Mouse (Mus musculus): ENCODE data around the gene Taf15. TPM values are rescaled to one million over a fixed set of nuclear protein-coding genes. Genes with fewer than 3 reads are reported as not detected.
A peak's percentile ranks its signal among the peaks of the same experiment; 100 is the strongest.

The Taf15 gene
- 12.4 and 12.7 TPM in 2 replicates for polyA plus RNA-seq (2016; fragmentation: Nextera tagmentation; extraction: Ambion mirVana)

GRCm38 (mm10) chr11:83472324-83473234 is at the start of gene Taf15:
Gene Taf15 (plus strand): TSS chr11:83473086.
- Histone ChIP-seq H3K9me3 (no peaks in the 10 kb centered on the region), H3K27ac (replicated peaks) (peak within 1 kb of the TSS; percentile 99), H3K36me3 (replicated peaks) (peaks cover 19% of the 10 kb centered on the region), H3K4me3 (peak within 1 kb of the TSS; percentile 94), H3K27me3 (replicated peaks; ENCODE audit: low read depth, poor library complexity, severe bottlenecking) (peaks cover 19% of the 10 kb centered on the region), H3K4me1 (peaks cover 22% of the 10 kb centered on the region)
- WGBS, result under 1% methylated on average over 66 of the region's 66 CpGs
- peak; percentile 98 for DNase-seq (ENCODE audit: low spot score)

GRCm38 (mm10) chr11:83424681-83425080 is 48.2 kb upstream of the Taf15 start:
- H3K27me3 ChIP-seq (replicated peaks; ENCODE audit: low read depth, poor library complexity, severe bottlenecking), result peaks cover 70% of the 10 kb centered on the region
- 7% methylated on average over 8 of the region's 8 CpGs for WGBS

GRCm38 (mm10) chr11:83426964-83427363 is 45.9 kb upstream of the Taf15 start:
- H3K36me3 ChIP-seq (replicated peaks), result no peaks in the 10 kb centered on the region
- peaks cover 54% of the 10 kb centered on the region for H3K27me3 ChIP-seq (replicated peaks; ENCODE audit: low read depth, poor library complexity, severe bottlenecking)
- H3K4me3 ChIP-seq, result no peak overlapping the region; the same call in 1 of the 2 replicates
- H3K27ac ChIP-seq (replicated peaks), result no peak overlapping the region
- no peak for DNase-seq (ENCODE audit: low spot score)
- H3K9me3 ChIP-seq, result no peaks in the 10 kb centered on the region
- peaks cover 16% of the 10 kb centered on the region for H3K4me1 ChIP-seq
- 41% methylated on average over 17 of the region's 17 CpGs for WGBS

More at GRCm38 (mm10) chr11:83424681-83425080, 48.2 kb upstream of the Taf15 start:
- H3K9me3 ChIP-seq, result no peaks in the 10 kb centered on the region
- H3K27ac ChIP-seq (replicated peaks), result no peak overlapping the region
- H3K4me3 ChIP-seq, result no peak overlapping the region
- peaks cover 14% of the 10 kb centered on the region for H3K4me1 ChIP-seq
- H3K36me3 ChIP-seq (replicated peaks), result no peaks in the 10 kb centered on the region
- DNase-seq (ENCODE audit: low spot score), result peak; percentile 81

- Histone ChIP-seq H3K27ac (replicated peaks) (no peak within 1 kb of the TSS), H3K4me1 (peaks cover 16% of the 10 kb centered on the region), H3K9me3 (no peaks in the 10 kb centered on the region), H3K4me3 (no peak within 1 kb of the TSS), H3K36me3 (replicated peaks) (no peaks in the 10 kb centered on the region), H3K27me3 (replicated peaks; ENCODE audit: low read depth, poor library complexity, severe bottlenecking) (peaks cover 54% of the 10 kb centered on the region)
- WGBS, result 52% methylated on average over 5 of the region's 5 CpGs
- DNase-seq (ENCODE audit: low spot score), result no peak
Measured at GRCm38 (mm10) chr11:83429355-83429754, 43.5 kb upstream of the Taf15 start, which contains the start of gene Gas2l2. Gene Gas2l2 (minus strand): TSS chr11:83429455.

- no peak overlapping the region for H3K27ac ChIP-seq (replicated peaks)
- DNase-seq (ENCODE audit: low spot score), result no peak
- H3K4me1 ChIP-seq, result peaks cover 10% of the 10 kb centered on the region
- 75% methylated on average over 2 of the region's 2 CpGs for WGBS
- H3K4me3 ChIP-seq, result no peak overlapping the region
- no peaks in the 10 kb centered on the region for H3K36me3 ChIP-seq (replicated peaks)
- no peaks in the 10 kb centered on the region for H3K9me3 ChIP-seq
- peaks cover 39% of the 10 kb centered on the region for H3K27me3 ChIP-seq (replicated peaks; ENCODE audit: low read depth, poor library complexity, severe bottlenecking)
Measured at GRCm38 (mm10) chr11:83432533-83432932, 40.4 kb upstream of the Taf15 start.

- no peak for DNase-seq (ENCODE audit: low spot score)
- WGBS, result 95% methylated on average over 1 of the region's 1 CpGs
- no peak within 1 kb of the TSS for H3K4me3 ChIP-seq
- no peaks in the 10 kb centered on the region for H3K36me3 ChIP-seq (replicated peaks)
- peaks cover 39% of the 10 kb centered on the region for H3K27me3 ChIP-seq (replicated peaks; ENCODE audit: low read depth, poor library complexity, severe bottlenecking)
- H3K9me3 ChIP-seq, result no peaks in the 10 kb centered on the region
- H3K27ac ChIP-seq (replicated peaks), result no peak within 1 kb of the TSS
- H3K4me1 ChIP-seq, result peaks cover 16% of the 10 kb centered on the region
Measured at GRCm38 (mm10) chr11:83437377-83437776, 35.5 kb upstream of the Taf15 start, which contains the start of gene 1700020L24Rik. Gene 1700020L24Rik (plus strand): TSS chr11:83437677.

GRCm38 (mm10) chr11:83439426-83440060 is 33.3 kb upstream of the Taf15 start:
- DNase-seq (ENCODE audit: low spot score), result no peak
- Histone ChIP-seq H3K27me3 (replicated peaks; ENCODE audit: low read depth, poor library complexity, severe bottlenecking) (peaks cover 59% of the 10 kb centered on the region), H3K9me3 (no peaks in the 10 kb centered on the region), H3K36me3 (replicated peaks) (no peaks in the 10 kb centered on the region), H3K4me3 (peak overlapping the region; percentile 72), H3K4me1 (peaks cover 36% of the 10 kb centered on the region), H3K27ac (replicated peaks) (peak overlapping the region; percentile 83; the same call in 1 of the 2 replicates)
- WGBS, result 31% methylated on average over 11 of the region's 11 CpGs

GRCm38 (mm10) chr11:83440081-83441064 is 32.5 kb upstream of the Taf15 start:
- peak; percentile 90 for DNase-seq (ENCODE audit: low spot score)
- WGBS, result under 1% methylated on average over 71 of the region's 75 CpGs
- Histone ChIP-seq H3K36me3 (replicated peaks) (no peaks in the 10 kb centered on the region), H3K27ac (replicated peaks) (peak overlapping the region; percentile 83), H3K27me3 (replicated peaks; ENCODE audit: low read depth, poor library complexity, severe bottlenecking) (peaks cover 65% of the 10 kb centered on the region), H3K4me1 (peaks cover 41% of the 10 kb centered on the region), H3K4me3 (peak overlapping the region; percentile 72), H3K9me3 (no peaks in the 10 kb centered on the region)

GRCm38 (mm10) chr11:83441235-83441634 is 31.7 kb upstream of the Taf15 start:
- no peak for DNase-seq (ENCODE audit: low spot score)
- peaks cover 67% of the 10 kb centered on the region for H3K27me3 ChIP-seq (replicated peaks; ENCODE audit: low read depth, poor library complexity, severe bottlenecking)
- H3K4me1 ChIP-seq, result peaks cover 41% of the 10 kb centered on the region
- H3K9me3 ChIP-seq, result no peaks in the 10 kb centered on the region
- WGBS, result 42% methylated on average over 7 of the region's 7 CpGs
- H3K4me3 ChIP-seq, result 0 out of 2 replicates have a peak overlapping the region, but pooled peaks have one; percentile 72
- H3K36me3 ChIP-seq (replicated peaks), result no peaks in the 10 kb centered on the region
- H3K27ac ChIP-seq (replicated peaks), result no peak overlapping the region

GRCm38 (mm10) chr11:83442596-83443267 is 30.2 kb upstream of the Taf15 start:
- peak overlapping the region; percentile 43 for H3K4me3 ChIP-seq
- no peak overlapping the region for H3K27ac ChIP-seq (replicated peaks)
- peaks cover 51% of the 10 kb centered on the region for H3K4me1 ChIP-seq
- DNase-seq (ENCODE audit: low spot score), result peak; percentile 77
- H3K36me3 ChIP-seq (replicated peaks), result no peaks in the 10 kb centered on the region
- peaks cover 82% of the 10 kb centered on the region for H3K27me3 ChIP-seq (replicated peaks; ENCODE audit: low read depth, poor library complexity, severe bottlenecking)
- WGBS, result 11% methylated on average over 29 of the region's 29 CpGs
- H3K9me3 ChIP-seq, result no peaks in the 10 kb centered on the region

- H3K36me3 ChIP-seq (replicated peaks), result no peaks in the 10 kb centered on the region
- DNase-seq (ENCODE audit: low spot score), result no peak
- peaks cover 62% of the 10 kb centered on the region for H3K4me1 ChIP-seq
- WGBS, result 12% methylated on average over 7 of the region's 7 CpGs
- H3K27ac ChIP-seq (replicated peaks), result no peak overlapping the region
- H3K9me3 ChIP-seq, result no peaks in the 10 kb centered on the region
- peak overlapping the region; percentile 25; the same call in 1 of the 2 replicates for H3K4me3 ChIP-seq
- H3K27me3 ChIP-seq (replicated peaks; ENCODE audit: low read depth, poor library complexity, severe bottlenecking), result peaks cover 77% of the 10 kb centered on the region
Measured at GRCm38 (mm10) chr11:83443824-83444223, 29.1 kb upstream of the Taf15 start.

Data from embryonic facial prominence, embryonic 10.5 days (tissue).